Mouse (Mus musculus): ENCODE measurements at regions not wholly inside any gene's neighbourhood (a gene's known extent, or its start where the extent isn't known, plus 50 kb on each side); places are given as distances from the start of the nearest gene placed in this dataset.

GRCm38 (mm10) chr13:59323933-59324332 lies 261.1 kb downstream of the Agtpbp1 start:
- DNase-seq (ENCODE audit: low spot score) (no peak), ATAC-seq (no peak)

GRCm38 (mm10) chr13:59323441-59323840 lies 261.6 kb downstream of the Agtpbp1 start:
- Histone ChIP-seq H3K27me3 (replicated peaks; ENCODE audit: control insufficient read depth, insufficient read depth, low read length) (no peaks in the 10 kb centered on the region), H3K4me2 (ENCODE audit: low read length) (no peak overlapping the region), H3K27ac (ENCODE audit: low read depth, low read length) (no peak overlapping the region), H3K36me3 (ENCODE audit: control insufficient read depth, insufficient read depth, low read length) (no peaks in the 10 kb centered on the region), H3K9ac (ENCODE audit: low read length) (no peak overlapping the region), H3K9me3 (replicated peaks; ENCODE audit: control insufficient read depth, low read length) (no peaks in the 10 kb centered on the region), H3K4me1 (ENCODE audit: control insufficient read depth, insufficient read depth, low read length) (no peaks in the 10 kb centered on the region), H3K4me3 (ENCODE audit: low read depth, low read length) (no peak overlapping the region)
- DNase-seq (ENCODE audit: low spot score) (no peak), ATAC-seq (no peak)
- WGBS = 46% methylated on average over 5 of the region's 5 CpGs

More at GRCm38 (mm10) chr13:59323933-59324332, 261.1 kb downstream of the Agtpbp1 start:
- Histone ChIP-seq H3K4me3 (ENCODE audit: low read depth, low read length) (no peak overlapping the region), H3K36me3 (ENCODE audit: control insufficient read depth, insufficient read depth, low read length) (no peaks in the 10 kb centered on the region), H3K27me3 (replicated peaks; ENCODE audit: control insufficient read depth, insufficient read depth, low read length) (no peaks in the 10 kb centered on the region), H3K27ac (ENCODE audit: low read depth, low read length) (no peak overlapping the region), H3K9ac (ENCODE audit: low read length) (no peak overlapping the region), H3K9me3 (replicated peaks; ENCODE audit: control insufficient read depth, low read length) (no peaks in the 10 kb centered on the region), H3K4me1 (ENCODE audit: control insufficient read depth, insufficient read depth, low read length) (no peaks in the 10 kb centered on the region), H3K4me2 (ENCODE audit: low read length) (no peak overlapping the region)
- 85% methylated on average over 3 of the region's 3 CpGs for whole genome bisulfite sequencing

- Histone ChIP-seq H3K27ac (ENCODE audit: low read depth, low read length) (no peak overlapping the region), H3K4me1 (ENCODE audit: control insufficient read depth, insufficient read depth, low read length) (no peaks in the 10 kb centered on the region), H3K27me3 (replicated peaks; ENCODE audit: control insufficient read depth, insufficient read depth, low read length) (no peaks in the 10 kb centered on the region), H3K36me3 (ENCODE audit: control insufficient read depth, insufficient read depth, low read length) (no peaks in the 10 kb centered on the region), H3K9ac (ENCODE audit: low read length) (no peak overlapping the region), H3K4me2 (ENCODE audit: low read length) (no peak overlapping the region), H3K4me3 (ENCODE audit: low read depth, low read length) (no peak overlapping the region), H3K9me3 (replicated peaks; ENCODE audit: control insufficient read depth, low read length) (no peaks in the 10 kb centered on the region)
- 88% methylated on average over 5 of the region's 5 CpGs for whole genome bisulfite sequencing
- no peak for DNase-seq (ENCODE audit: low spot score)
- ATAC-seq = no peak
These were observed 264.8 kb downstream of the Agtpbp1 start for GRCm38 (mm10) chr13:59320261-59320660.

GRCm38 (mm10) chr13:59317458-59318005 lies 267.5 kb downstream of the Agtpbp1 start:
- H3K4me2 ChIP-seq (ENCODE audit: low read length) = no peak overlapping the region
- H3K9ac ChIP-seq (ENCODE audit: low read length) = no peak overlapping the region
- no peak for DNase-seq (ENCODE audit: low spot score)
- H3K4me3 ChIP-seq (ENCODE audit: low read depth, low read length) = no peak overlapping the region
- WGBS = 69% methylated on average over 16 of the region's 16 CpGs
- no peaks in the 10 kb centered on the region for H3K4me1 ChIP-seq (ENCODE audit: control insufficient read depth, insufficient read depth, low read length)
- no peak overlapping the region for H3K27ac ChIP-seq (ENCODE audit: low read depth, low read length)
- H3K36me3 ChIP-seq (ENCODE audit: control insufficient read depth, insufficient read depth, low read length) = no peaks in the 10 kb centered on the region
- no peaks in the 10 kb centered on the region for H3K9me3 ChIP-seq (replicated peaks; ENCODE audit: control insufficient read depth, low read length)
- no peak for ATAC-seq
- H3K27me3 ChIP-seq (replicated peaks; ENCODE audit: control insufficient read depth, insufficient read depth, low read length) = no peaks in the 10 kb centered on the region

GRCm38 (mm10) chr13:59315811-59316210 lies 269.2 kb downstream of the Agtpbp1 start:
- Histone ChIP-seq H3K27ac (ENCODE audit: low read depth, low read length) (no peak overlapping the region), H3K9me3 (replicated peaks; ENCODE audit: control insufficient read depth, low read length) (no peaks in the 10 kb centered on the region), H3K27me3 (replicated peaks; ENCODE audit: control insufficient read depth, insufficient read depth, low read length) (no peaks in the 10 kb centered on the region), H3K4me2 (ENCODE audit: low read length) (no peak overlapping the region), H3K9ac (ENCODE audit: low read length) (no peak overlapping the region), H3K36me3 (ENCODE audit: control insufficient read depth, insufficient read depth, low read length) (no peaks in the 10 kb centered on the region), H3K4me1 (ENCODE audit: control insufficient read depth, insufficient read depth, low read length) (0 out of 2 replicates have a peak, but pooled peaks cover 2% of the 10 kb centered on the region), H3K4me3 (ENCODE audit: low read depth, low read length) (no peak overlapping the region)
- no peak for DNase-seq (ENCODE audit: low spot score)
- 60% methylated on average over 3 of the region's 3 CpGs for WGBS
- no peak for ATAC-seq

- 70% methylated on average over 1 of the region's 1 CpGs for WGBS
These were observed 270.6 kb downstream of the Agtpbp1 start for GRCm38 (mm10) chr13:59314419-59314818.

GRCm38 (mm10) chr13:59313725-59314330 lies 271.2 kb downstream of the Agtpbp1 start:
- Histone ChIP-seq H3K4me2 (ENCODE audit: low read length) (no peak overlapping the region), H3K4me3 (ENCODE audit: low read depth, low read length) (no peak overlapping the region), H3K27me3 (replicated peaks; ENCODE audit: control insufficient read depth, insufficient read depth, low read length) (no peaks in the 10 kb centered on the region), H3K9ac (ENCODE audit: low read length) (no peak overlapping the region), H3K4me1 (ENCODE audit: control insufficient read depth, insufficient read depth, low read length) (0 out of 2 replicates have a peak, but pooled peaks cover 2% of the 10 kb centered on the region), H3K36me3 (ENCODE audit: control insufficient read depth, insufficient read depth, low read length) (no peaks in the 10 kb centered on the region), H3K9me3 (replicated peaks; ENCODE audit: control insufficient read depth, low read length) (no peaks in the 10 kb centered on the region), H3K27ac (ENCODE audit: low read depth, low read length) (no peak overlapping the region; the same call in 1 of the 2 replicates)
- DNase-seq (ENCODE audit: low spot score) (peak; percentile 49), ATAC-seq (no peak; the same call in 1 of the 2 replicates)
- 72% methylated on average over 7 of the region's 7 CpGs for WGBS

More at GRCm38 (mm10) chr13:59314419-59314818, 270.6 kb downstream of the Agtpbp1 start:
- Histone ChIP-seq H3K27ac (ENCODE audit: low read depth, low read length) (no peak overlapping the region), H3K36me3 (ENCODE audit: control insufficient read depth, insufficient read depth, low read length) (no peaks in the 10 kb centered on the region), H3K9ac (ENCODE audit: low read length) (no peak overlapping the region), H3K4me2 (ENCODE audit: low read length) (no peak overlapping the region), H3K9me3 (replicated peaks; ENCODE audit: control insufficient read depth, low read length) (no peaks in the 10 kb centered on the region), H3K4me3 (ENCODE audit: low read depth, low read length) (no peak overlapping the region), H3K4me1 (ENCODE audit: control insufficient read depth, insufficient read depth, low read length) (0 out of 2 replicates have a peak, but pooled peaks cover 2% of the 10 kb centered on the region), H3K27me3 (replicated peaks; ENCODE audit: control insufficient read depth, insufficient read depth, low read length) (no peaks in the 10 kb centered on the region)
- DNase-seq (ENCODE audit: low spot score) (peak; percentile 62), ATAC-seq (no peak)

GRCm38 (mm10) chr13:59292905-59293304 lies 292.1 kb downstream of the Agtpbp1 start:
- H3K9ac ChIP-seq (ENCODE audit: low read length) = no peak overlapping the region
- H3K4me1 ChIP-seq (ENCODE audit: control insufficient read depth, insufficient read depth, low read length) = no peaks in the 10 kb centered on the region
- H3K4me2 ChIP-seq (ENCODE audit: low read length) = no peak overlapping the region
- 7% methylated on average over 5 of the region's 5 CpGs for WGBS
- H3K4me3 ChIP-seq (ENCODE audit: low read depth, low read length) = no peak overlapping the region
- no peaks in the 10 kb centered on the region for H3K9me3 ChIP-seq (replicated peaks; ENCODE audit: control insufficient read depth, low read length)
- H3K36me3 ChIP-seq (ENCODE audit: control insufficient read depth, insufficient read depth, low read length) = no peaks in the 10 kb centered on the region
- H3K27me3 ChIP-seq (replicated peaks; ENCODE audit: control insufficient read depth, insufficient read depth, low read length) = no peaks in the 10 kb centered on the region
- no peak overlapping the region for H3K27ac ChIP-seq (ENCODE audit: low read depth, low read length)
- ATAC-seq (no peak), DNase-seq (ENCODE audit: low spot score) (no peak)

- DNase-seq (ENCODE audit: low spot score) = peak; percentile 26
- H3K9ac ChIP-seq (ENCODE audit: low read length) = no peak overlapping the region
- 84% methylated on average over 11 of the region's 11 CpGs for whole genome bisulfite sequencing
- no peaks in the 10 kb centered on the region for H3K27me3 ChIP-seq (replicated peaks; ENCODE audit: control insufficient read depth, insufficient read depth, low read length)
- H3K4me3 ChIP-seq (ENCODE audit: low read depth, low read length) = no peak overlapping the region
- peak; percentile 42; the same call in 1 of the 2 replicates for ATAC-seq
- H3K4me1 ChIP-seq (ENCODE audit: control insufficient read depth, insufficient read depth, low read length) = no peaks in the 10 kb centered on the region
- no peak overlapping the region for H3K27ac ChIP-seq (ENCODE audit: low read depth, low read length)
- no peak overlapping the region for H3K4me2 ChIP-seq (ENCODE audit: low read length)
- H3K36me3 ChIP-seq (ENCODE audit: control insufficient read depth, insufficient read depth, low read length) = no peaks in the 10 kb centered on the region
- H3K9me3 ChIP-seq (replicated peaks; ENCODE audit: control insufficient read depth, low read length) = no peaks in the 10 kb centered on the region
These were observed 295.9 kb downstream of the Agtpbp1 start for GRCm38 (mm10) chr13:59289127-59289526.
